Mouse (Mus musculus) right cerebral cortex, adult 18-20 months (tissue): ENCODE data around the gene Ist1.

Source experiments
- DNase-seq: peaks from one replicate; pipeline ENCODE4 v3.0.0; 2022; ENCODE audit warnings: mixed read lengths

Ist1 gene

DNA sequence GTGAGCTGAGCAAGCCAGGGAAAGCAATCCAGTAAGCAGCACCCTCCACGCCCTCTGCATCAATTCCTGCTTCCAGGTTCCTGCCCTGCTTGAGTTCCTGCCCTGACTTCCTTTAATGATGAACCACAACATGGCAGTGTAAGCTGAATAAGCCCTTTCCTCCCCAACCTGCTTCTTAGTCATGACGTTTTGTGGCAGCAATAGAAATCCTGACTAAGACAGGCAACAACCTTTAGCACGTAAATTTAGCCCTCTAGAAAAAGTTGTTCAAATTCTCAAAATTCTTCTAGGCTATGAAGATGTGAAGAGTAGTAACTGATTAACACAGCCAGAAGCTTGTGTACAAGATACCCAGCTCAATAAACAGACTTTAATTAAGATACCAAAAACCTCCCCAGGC is 11.5 kb downstream of the Ist1 start:
- no peak for DNase-seq

DNA sequence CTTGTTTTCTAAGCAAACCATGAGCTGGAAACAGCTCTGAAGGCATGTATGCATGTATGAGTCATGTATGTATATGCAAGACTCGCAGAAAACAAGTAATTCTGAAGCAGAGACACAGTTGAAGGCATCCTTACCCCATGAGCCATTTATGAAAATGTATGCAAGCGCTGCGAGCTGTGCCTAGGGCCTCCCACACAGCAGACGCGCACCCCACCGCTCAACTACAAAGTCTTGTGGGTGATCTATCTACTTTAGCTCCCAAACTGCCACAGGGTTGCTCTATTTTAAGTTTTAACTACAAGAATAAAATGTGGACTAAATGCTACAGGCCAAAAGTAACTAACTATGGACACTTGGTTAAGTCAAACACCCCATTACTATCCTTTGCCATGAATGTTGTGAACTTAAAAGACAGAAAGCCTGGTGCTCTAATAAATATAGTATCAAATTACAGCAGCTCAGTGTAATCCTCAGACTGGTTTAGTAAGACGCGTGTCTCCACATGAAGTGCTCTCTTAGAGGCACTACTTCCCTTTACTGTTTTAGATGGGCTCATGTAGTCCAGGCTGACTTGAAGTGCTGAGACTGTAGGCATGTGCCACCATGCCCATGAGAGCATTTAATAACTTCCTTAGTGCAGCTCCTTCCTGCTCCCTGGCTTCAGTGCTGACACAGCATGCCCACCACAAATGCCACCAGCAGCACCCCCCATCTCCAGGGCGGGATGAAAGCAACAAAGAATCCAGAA is 17.0 kb downstream of the Ist1 start:
- DNase-seq, result peak; percentile 80

DNA sequence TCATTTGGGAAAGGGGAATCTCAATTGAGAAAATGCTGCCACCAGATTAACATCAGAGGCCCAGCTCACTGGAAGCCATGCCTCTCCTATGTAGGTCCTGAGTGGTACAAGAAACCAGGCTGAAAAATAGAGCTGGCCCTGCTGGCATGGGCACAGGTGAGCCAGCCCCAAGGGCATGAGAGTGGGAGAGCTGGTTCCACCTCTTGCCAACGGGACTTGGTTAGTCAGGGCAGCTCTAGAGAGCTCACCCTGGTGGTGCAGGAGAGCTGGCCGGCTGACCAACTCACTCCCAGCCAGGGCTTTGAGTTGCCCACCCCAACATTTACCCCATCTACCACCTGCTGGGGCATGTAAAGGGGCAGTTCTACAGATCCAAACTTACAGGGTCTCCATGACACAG is 19.5 kb downstream of the Ist1 start:
- DNase-seq, result no peak

DNA sequence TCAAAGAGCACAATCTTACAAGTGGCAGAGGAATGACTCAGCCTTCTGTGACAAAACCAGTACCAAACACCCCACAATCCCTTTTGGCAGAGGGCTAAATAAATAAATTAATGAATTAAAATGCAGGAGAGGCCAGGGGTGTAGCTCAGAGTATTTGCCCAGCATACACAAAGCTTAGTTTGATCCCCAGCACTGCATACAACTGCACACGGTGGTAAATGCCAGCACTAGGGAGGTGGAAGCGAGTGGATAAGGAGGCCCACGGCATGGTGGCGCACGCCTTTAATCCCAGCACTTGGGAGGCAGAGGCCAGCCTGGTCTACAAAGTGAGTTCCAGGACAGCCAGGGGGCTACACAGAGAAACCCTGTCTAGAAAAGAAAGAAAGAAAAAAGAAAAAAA is 20.4 kb downstream of the Ist1 start:
- no peak for DNase-seq

DNA sequence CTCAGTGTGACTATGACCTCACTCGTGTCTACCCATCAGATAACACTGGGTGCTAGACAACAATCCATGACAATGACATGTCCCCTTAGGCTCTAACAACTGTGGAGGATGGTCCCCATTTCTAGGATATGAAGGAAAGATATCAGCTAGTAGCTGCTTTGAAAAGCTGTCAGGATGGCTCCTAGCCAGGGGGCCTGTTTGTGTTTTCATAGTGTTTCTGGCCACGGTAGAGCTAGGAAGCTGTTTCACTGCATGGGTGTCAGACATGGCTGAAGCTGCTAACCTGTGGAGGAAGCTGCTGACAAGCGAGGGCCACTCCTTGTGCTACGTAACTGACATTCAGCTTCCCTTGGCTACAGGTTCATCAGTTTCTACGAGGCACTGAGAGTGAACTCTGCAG is 26.4 kb downstream of the Ist1 start:
- no peak for DNase-seq

DNA sequence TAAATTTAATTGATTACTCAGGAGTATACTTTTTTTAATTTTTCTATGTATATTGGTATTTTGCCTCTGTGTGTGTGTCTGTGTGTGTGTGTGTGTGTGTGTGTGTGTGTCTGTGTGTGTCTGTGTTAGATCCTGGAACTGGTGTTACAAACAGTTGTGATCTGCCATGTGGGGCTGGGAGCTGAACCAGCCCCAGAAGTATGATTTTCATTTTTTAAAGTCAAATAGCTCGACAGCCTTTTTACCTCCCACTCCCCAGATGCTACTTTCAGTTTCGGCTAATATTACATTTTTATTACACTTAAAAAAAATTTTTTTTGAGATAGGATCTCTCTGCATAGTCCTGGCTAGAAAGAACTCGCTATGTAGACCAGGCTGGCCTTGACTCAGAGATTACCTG is 30.7 kb downstream of the Ist1 start:
- no peak for DNase-seq

DNA sequence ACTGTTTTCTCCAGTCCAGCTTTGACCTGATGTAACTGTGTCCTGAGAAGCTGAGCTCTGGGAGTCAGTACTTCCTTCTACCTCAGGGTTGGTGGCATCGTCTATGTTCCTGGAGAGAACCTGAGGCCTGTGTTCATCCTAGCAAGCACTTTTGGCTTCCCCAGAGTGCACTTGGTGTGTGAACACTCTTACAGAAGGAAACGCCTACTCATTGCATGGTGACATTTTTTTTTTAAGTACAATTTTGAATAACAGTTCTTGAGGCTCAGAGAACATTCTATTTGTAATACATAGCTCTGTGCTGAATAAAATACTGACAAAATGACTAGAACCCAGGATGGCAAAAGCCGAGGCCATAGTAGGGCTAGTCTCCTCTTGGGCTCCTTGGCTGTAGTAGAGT is 36.2 kb downstream of the Ist1 start:
- peak; percentile 48 for DNase-seq

DNA sequence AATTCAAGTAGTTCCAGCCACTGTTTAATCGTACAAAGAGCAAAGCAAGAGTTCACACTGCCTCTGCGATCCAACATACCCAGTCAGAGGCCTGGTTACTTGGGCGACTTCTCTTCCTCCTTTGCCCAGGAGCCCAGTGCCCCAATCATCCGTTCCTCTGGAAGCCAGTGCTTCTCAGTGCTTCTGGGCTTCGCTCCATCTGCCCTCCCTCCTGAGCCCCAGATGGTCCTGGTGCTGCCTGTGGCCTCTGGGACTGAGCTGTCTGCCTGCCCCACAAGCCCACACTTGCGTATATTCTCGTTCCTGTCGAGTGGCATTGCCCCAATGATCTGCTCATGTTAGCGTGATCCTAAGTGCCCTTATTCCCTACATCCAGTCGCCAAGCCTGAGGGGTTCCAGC is 42.3 kb downstream of the Ist1 start:
- DNase-seq, result no peak

DNA sequence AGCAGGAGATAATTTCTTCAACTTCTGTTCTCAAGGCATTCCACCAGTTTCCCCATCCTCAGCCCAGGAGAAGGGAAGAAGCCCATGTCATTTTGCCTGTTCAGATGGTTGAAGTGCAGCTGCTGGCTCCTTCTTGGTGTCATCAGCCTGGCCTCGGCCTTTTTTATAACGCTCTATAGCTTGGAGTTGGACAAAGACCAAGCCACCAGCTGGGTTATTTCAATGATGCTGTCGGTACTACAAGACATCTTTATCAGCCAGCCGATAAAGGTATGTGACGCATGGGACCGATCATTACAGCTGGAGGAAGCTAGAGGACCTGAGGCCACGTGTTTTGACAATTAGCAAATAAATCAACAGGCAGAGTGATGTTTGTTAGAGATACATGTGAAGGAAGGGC is 44.6 kb downstream of the Ist1 start:
- no peak for DNase-seq

DNA sequence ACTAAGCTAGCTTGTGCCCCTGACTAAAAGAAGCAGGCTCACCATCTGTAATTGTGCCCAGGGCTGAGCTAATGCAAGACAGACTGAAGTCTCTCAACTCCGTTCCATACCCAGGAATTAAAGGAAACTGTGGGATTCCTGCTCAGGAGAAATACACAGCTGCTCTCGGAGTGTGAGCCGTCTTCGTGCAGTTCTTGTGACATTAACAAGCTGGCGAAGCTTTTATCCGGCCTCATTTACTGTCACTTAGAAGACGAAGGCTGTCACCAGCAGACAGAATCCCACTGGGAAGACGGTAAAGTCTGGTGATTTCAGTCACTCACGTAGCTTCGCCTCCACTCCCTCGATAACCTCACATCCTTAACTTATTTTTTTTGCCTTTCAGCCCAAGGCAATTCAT is 45.7 kb downstream of the Ist1 start:
- no peak for DNase-seq

DNA sequence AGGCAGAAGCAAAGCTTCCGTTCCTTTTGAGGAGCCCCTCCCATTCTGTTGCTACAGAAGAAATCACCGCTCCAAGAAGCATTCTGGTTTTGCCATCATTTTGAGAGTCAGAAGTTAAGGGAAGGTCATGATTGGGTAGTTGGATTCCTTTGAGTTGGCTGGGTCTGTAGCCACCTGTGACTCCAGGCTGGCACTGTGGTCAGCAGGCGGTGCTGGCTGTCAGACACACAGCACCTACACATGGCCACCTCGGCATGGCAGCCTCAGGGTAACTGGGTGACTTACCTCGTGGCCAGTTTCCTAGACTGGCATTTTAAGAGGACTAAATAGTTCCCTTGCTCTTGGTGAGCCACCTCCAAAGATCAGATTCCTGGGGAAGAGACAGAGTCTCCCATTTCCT is 51.8 kb downstream of the Ist1 start:
- DNase-seq, result no peak

DNA sequence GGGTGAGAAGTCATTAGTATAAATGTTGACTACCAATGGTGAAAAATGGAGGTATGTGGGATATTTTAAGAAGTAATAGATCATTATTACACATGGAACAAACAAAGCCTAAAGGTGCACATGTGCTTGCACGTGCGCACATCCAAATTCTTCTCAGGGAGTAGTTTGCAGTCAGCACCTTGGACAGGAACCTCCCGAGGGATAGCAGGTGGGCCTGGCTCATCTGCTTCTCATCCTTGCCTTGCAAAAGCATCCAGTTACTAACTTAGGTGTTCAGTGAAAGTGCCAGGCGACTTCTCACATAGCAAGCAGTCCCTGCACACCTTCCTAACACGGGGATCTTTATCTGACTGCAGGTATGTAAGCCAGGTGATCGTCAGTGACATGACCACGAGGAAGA is 52.6 kb downstream of the Ist1 start:
- no peak for DNase-seq

DNA sequence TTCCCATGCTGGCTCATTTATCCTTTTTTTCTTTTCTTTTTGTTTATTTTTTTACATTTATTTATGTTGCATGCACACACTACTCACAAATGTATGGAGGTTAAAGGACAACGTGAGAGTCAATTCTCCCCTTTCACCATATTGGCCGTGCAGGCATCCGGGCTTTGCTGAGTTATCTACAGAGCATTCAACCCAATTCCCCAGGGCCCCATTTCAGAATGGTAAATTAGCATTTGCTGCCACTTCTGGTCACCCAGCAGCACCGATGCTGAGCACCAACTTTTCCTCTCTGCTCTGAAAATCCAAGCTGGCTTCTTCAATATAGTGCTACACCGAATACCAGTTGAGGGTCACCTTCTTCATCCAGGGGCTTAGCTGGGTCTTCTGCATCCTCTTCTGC is 54.2 kb downstream of the Ist1 start:
- DNase-seq, result no peak

DNA sequence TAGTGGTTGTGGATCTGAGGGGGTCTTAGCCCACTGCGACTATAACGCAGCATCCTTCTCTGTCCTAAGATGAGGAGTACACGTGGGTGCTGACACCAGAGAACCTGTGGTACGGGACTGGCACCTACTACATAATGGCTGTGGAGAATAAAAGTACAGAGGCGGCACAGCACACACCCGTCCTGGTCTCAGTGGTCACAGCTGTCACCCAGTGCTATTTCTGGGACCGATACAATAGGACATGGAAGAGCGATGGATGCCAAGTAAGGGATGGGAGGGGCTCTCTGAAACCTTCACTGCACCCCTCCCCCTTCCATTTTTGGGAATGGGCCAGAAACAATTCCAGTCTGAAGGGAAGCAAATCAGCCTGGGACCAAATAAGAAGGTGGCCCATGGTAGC is 57.9 kb downstream of the Ist1 start:
- DNase-seq, result no peak

DNA sequence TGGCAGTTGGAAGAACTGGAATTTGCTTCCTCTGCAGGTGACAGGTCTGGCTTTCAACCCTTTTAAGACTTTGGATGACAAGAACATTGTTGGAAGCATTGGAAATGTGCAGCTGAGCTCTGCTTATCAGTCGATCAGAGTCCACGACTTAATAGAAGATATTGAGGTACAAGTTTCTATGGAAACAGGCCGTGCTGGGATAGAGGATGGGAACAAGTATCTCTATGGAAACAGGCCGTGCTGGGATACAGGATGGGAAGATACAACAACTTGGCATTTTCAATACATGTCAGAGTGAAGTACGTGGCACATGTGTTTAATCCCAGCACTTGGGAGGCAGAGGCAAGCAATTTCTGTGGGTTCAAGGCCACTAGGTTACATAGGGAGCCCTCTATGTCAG is 60.6 kb downstream of the Ist1 start:
- DNase-seq, result no peak

DNA sequence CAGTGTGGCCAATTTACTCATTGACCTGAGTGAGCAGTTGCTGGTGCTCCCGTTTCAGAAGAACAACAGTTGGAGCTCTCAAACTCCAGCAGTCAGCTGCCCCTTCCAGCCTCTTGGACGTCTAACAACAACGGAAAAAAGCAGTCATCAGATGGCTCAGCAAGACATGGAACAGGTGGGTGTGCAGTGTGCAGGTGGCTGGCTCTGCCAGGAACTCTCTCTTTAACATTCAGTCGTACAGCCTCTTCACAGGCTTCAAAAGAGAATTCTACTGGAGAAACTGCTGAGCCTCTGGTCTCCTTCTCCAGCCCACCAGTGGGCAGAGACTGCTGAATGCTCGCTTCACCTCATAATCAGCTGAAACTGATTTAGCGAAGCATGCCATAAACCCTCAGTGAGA is 64.4 kb downstream of the Ist1 start:
- DNase-seq, result peak; percentile 25
